Mouse (Mus musculus) megakaryocyte, embryonic 14.5 days (primary cell): ENCODE measurements around the gene Scrn3.

Experiments
- FLI1 ChIP-seq: IDR thresholded peaks from 2 replicates; pipeline ENCODE4 v1.6.1; 2012; ENCODE audit warnings: low read length, inconsistent platforms, mixed read lengths
- GATA1 ChIP-seq: IDR thresholded peaks from 3 replicates; pipeline ENCODE4 v1.6.1; 2012; ENCODE audit warnings: mixed read lengths, low read length, inconsistent platforms, borderline replicate concordance

- no peak for TF ChIP-seq GATA1
- no peak for TF ChIP-seq FLI1
Observed at GRCm38 (mm10) chr2:73306006-73306405, 6.4 kb upstream of the Scrn3 start.
